Mouse (Mus musculus) embryonic stem cell, embryonic (primary cell): ENCODE results near the gene Crebrf.

Experiments
- CTCF ChIA-PET, 4 experiments: fragments of 300-600 bp in 2 of 4; fragments of 350-600 bp in 2 of 4; sonication (Branson Sonifier 250); formaldehyde crosslinking; loops; one replicate each; lab custom pipeline; 2022; ENCODE audit warnings: inconsistent platforms in 2 of 4; lab: Charles Lee
- POLR2A ChIA-PET, 4 experiments: fragments of 300-600 bp in 2 of 4; fragments of 350-600 bp in 2 of 4; sonication (Branson Sonifier 250); formaldehyde crosslinking; loops; one replicate each; lab custom pipeline; 2022; ENCODE audit warnings: antibody characterized with exemption in 4 of 4, inconsistent platforms in 1 of 4; lab: Charles Lee

Crebrf gene

GRCm38 (mm10) chr17:26695193-26695592 is 20.3 kb upstream of the Crebrf start:
- CTCF ChIA-PET, result interaction anchor here in 2 of 4 experiments (0.6 to 0.7 kb wide), 2 partner anchors 37 to 317 kb away, joined by 3 read pairs; no protein-coding TSS in a partner anchor
- POLR2A ChIA-PET, result interaction anchor here in 1 of 4 experiments (0.7 to 1.4 kb wide), 3 partner anchors 9 to 815 kb away, joined by 3 to 4 read pairs (median 3); no protein-coding TSS in a partner anchor

GRCm38 (mm10) chr17:26698846-26699245 is 16.6 kb upstream of the Crebrf start:
- CTCF ChIA-PET, result interaction anchor here in 3 of 4 experiments (0.6 to 2.0 kb wide), 8 partner anchors 8 to 430 kb away, joined by 3 to 6 read pairs (median 4); partner anchors contain the start of gene Atp6v0e (in 1 of the 3)
- POLR2A ChIA-PET, result interaction anchor here in 1 of 4 experiments (1.2 to 2.1 kb wide), 2 partner anchors 17 to 170 kb away, joined by 4 to 14 read pairs; partner anchors contain the start of gene Crebrf

- ChIA-PET CTCF (interaction anchor here in 3 of 4 experiments (0.5 to 2.0 kb wide), 11 partner anchors 9 to 706 kb away, joined by 3 to 4 read pairs (median 3); partner anchors contain the start of gene Zbtb9 (in 1 of the 3)), POLR2A (interaction anchor here in 3 of 4 experiments (0.6 to 2.1 kb wide), 5 partner anchors 10 to 169 kb away, joined by 3 to 14 read pairs (median 4); partner anchors contain the start of gene Crebrf (in 1 of the 3))
Observed at GRCm38 (mm10) chr17:26699819-26700616, 15.4 kb upstream of the Crebrf start.

GRCm38 (mm10) chr17:26701565-26701964 is 13.9 kb upstream of the Crebrf start:
- ChIA-PET CTCF (no interaction called here), POLR2A (interaction anchor here (1.0 to 3.5 kb wide), 6 partner anchors 11 to 25 kb away, joined by 3 to 17 read pairs (median 8); partner anchors contain the start of gene Crebrf (in 2 of the 4))

GRCm38 (mm10) chr17:26702621-26703020 is 12.8 kb upstream of the Crebrf start:
- ChIA-PET CTCF (no interaction called here), POLR2A (interaction anchor here in 3 of 4 experiments (0.6 to 3.5 kb wide), 18 partner anchors 9 to 635 kb away, joined by 3 to 17 read pairs (median 4); partner anchors contain the start of gene Crebrf (in 2 of the 3))

GRCm38 (mm10) chr17:26703671-26704070 is 11.8 kb upstream of the Crebrf start:
- POLR2A ChIA-PET, result interaction anchor here in 3 of 4 experiments (1.1 to 3.5 kb wide), 5 partner anchors 12 to 195 kb away, joined by 3 to 7 read pairs (median 4); no protein-coding TSS in a partner anchor
- CTCF ChIA-PET, result interaction anchor here in 1 of 4 experiments (0.8 kb wide), 1 partner anchor 1310 kb away, joined by 7 read pairs; no protein-coding TSS in a partner anchor

GRCm38 (mm10) chr17:26705463-26706359 is 9.7 kb upstream of the Crebrf start:
- POLR2A ChIA-PET, result interaction anchor here (0.5 to 4.7 kb wide), 18 partner anchors 9 to 785 kb away, joined by 3 to 55 read pairs (median 4); partner anchors contain the start of genes Crebrf (in 4 of the 4), Atp6v0e (in 1 of the 4) and Bnip1 (in 1 of the 4)
- CTCF ChIA-PET, result interaction anchor here in 2 of 4 experiments (0.7 to 1.2 kb wide), 3 partner anchors 14 to 257 kb away, joined by 3 to 4 read pairs (median 3); no protein-coding TSS in a partner anchor

- CTCF ChIA-PET, result interaction anchor here in 3 of 4 experiments (0.7 to 1.3 kb wide), 4 partner anchors 8 to 88 kb away, joined by 3 to 4 read pairs (median 3); no protein-coding TSS in a partner anchor
Observed at GRCm38 (mm10) chr17:26707066-26707465, 8.4 kb upstream of the Crebrf start.

GRCm38 (mm10) chr17:26708499-26708898 is 7.0 kb upstream of the Crebrf start:
- ChIA-PET CTCF (interaction anchor here (0.6 to 0.9 kb wide), 6 partner anchors 12 to 256 kb away, joined by 3 to 5 read pairs (median 3); no protein-coding TSS in a partner anchor), POLR2A (interaction anchor here (0.6 to 4.7 kb wide), 12 partner anchors 7 to 1199 kb away, joined by 3 to 55 read pairs (median 4); partner anchors contain the start of gene Crebrf (in 2 of the 4))

More at GRCm38 (mm10) chr17:26707066-26707465, 8.4 kb upstream of the Crebrf start:
- POLR2A ChIA-PET, result interaction anchor here (0.6 to 4.7 kb wide), 17 partner anchors 8 to 472 kb away, joined by 3 to 55 read pairs (median 5); partner anchors contain the start of genes Crebrf (in 4 of the 4) and Bnip1 (in 1 of the 4)

- POLR2A ChIA-PET, result interaction anchor here (0.6 to 4.7 kb wide), 8 partner anchors 7 to 1198 kb away, joined by 3 to 55 read pairs (median 4); partner anchors contain the start of gene Crebrf (in 1 of the 4)
- CTCF ChIA-PET, result interaction anchor here (0.6 to 1.0 kb wide), 8 partner anchors 10 to 257 kb away, joined by 3 to 8 read pairs (median 3); no protein-coding TSS in a partner anchor
Observed at GRCm38 (mm10) chr17:26708993-26709590, 6.4 kb upstream of the Crebrf start.

GRCm38 (mm10) chr17:26710049-26710448 is 5.4 kb upstream of the Crebrf start:
- ChIA-PET CTCF (interaction anchor here in 3 of 4 experiments (0.5 to 1.3 kb wide), 3 partner anchors 10 to 50 kb away, joined by 4 to 8 read pairs (median 7); no protein-coding TSS in a partner anchor), POLR2A (no interaction called here)

GRCm38 (mm10) chr17:26715916-26716717 is 667 bp downstream of the Crebrf start:
- POLR2A ChIA-PET, result interaction anchor here (0.5 to 3.9 kb wide), 70 partner anchors 8 to 795 kb away, joined by 3 to 55 read pairs (median 4); partner anchors contain the start of genes Atp6v0e (in 3 of the 4), Bnip1 (in 1 of the 4), Cuta (in 1 of the 4) and Luc7l (in 1 of the 4)
- CTCF ChIA-PET, result interaction anchor here in 2 of 4 experiments (1.0 to 1.7 kb wide), 4 partner anchors 53 to 675 kb away, joined by 3 to 7 read pairs (median 4); partner anchors contain the start of gene Atp6v0e (in 2 of the 2)

- ChIA-PET POLR2A (interaction anchor here in 3 of 4 experiments (0.6 to 3.9 kb wide), 15 partner anchors 9 to 1443 kb away, joined by 3 to 55 read pairs (median 9); partner anchors contain the start of genes Atp6v0e (in 2 of the 3) and Ube2i (in 1 of the 3)), CTCF (interaction anchor here in 3 of 4 experiments (0.5 to 0.8 kb wide), 4 partner anchors 37 to 807 kb away, joined by 3 to 7 read pairs (median 4); no protein-coding TSS in a partner anchor)
Observed at GRCm38 (mm10) chr17:26717868-26718267, 2.4 kb downstream of the Crebrf start.

- CTCF ChIA-PET, result no interaction called here
- POLR2A ChIA-PET, result interaction anchor here in 1 of 4 experiments (0.7 to 0.9 kb wide), 2 partner anchors 12 to 211 kb away, joined by 3 read pairs; no protein-coding TSS in a partner anchor
Observed at GRCm38 (mm10) chr17:26719405-26719804, 4.0 kb downstream of the Crebrf start.

GRCm38 (mm10) chr17:26721802-26722201 is 6.4 kb downstream of the Crebrf start:
- CTCF ChIA-PET, result interaction anchor here in 1 of 4 experiments (0.5 kb wide), 1 partner anchor 47 kb away, joined by 3 read pairs; no protein-coding TSS in a partner anchor
- POLR2A ChIA-PET, result interaction anchor here in 1 of 4 experiments (0.6 kb wide), 1 partner anchor 192 kb away, joined by 3 read pairs; no protein-coding TSS in a partner anchor
